Mouse (Mus musculus) heart, adult 18-20 months (tissue): ENCODE measurements around the gene Rftn1. TPM values are rescaled to one million over a fixed set of nuclear protein-coding genes. Genes with fewer than 3 reads are reported as not detected.

Experiments used
- DNase-seq, 2 experiments: peaks; one replicate each; pipeline ENCODE4 v3.0.0; 2021 to 2022; ENCODE audit warnings: mixed read lengths in 1 of 2
- total RNA-seq, 2 experiments: library from RNA; stranded (reverse); gene quantifications; 2 replicates each; pipeline ENCODE4 v1.2.3; 2021

The Rftn1 gene
- total RNA-seq, 2 experiments from 2014 or later, result 52.1 to 53.3 TPM

DNA sequence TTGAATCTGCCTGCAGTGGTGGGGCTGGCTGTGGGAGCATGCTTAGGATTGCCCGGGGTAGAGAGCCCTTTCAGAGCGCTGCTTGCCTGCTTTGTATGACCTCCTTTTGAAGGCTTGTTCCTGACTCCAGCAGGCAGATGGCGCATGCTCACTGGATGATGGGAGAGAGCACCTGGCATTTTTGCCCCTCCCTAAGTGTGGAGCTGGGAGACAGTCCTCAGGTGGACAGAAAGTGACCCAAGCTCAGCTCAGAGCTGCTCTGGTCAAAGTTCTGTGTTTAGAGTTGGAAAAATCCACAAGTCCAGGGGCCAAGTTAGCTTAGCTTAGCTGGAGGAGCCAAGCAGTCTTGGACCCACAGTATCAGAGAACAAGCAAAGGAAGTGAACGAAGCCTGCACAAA is 208.9 kb downstream of the Rftn1 start:
- no peak for DNase-seq

GRCm38 (mm10) chr17:49979761-49980285 is 210.7 kb downstream of the Rftn1 start:
- no peak for DNase-seq

GRCm38 (mm10) chr17:49977424-49977790 is 213.1 kb downstream of the Rftn1 start:
- no peak for DNase-seq

- DNase-seq, result no peak
Measured at GRCm38 (mm10) chr17:49976678-49977423, 213.6 kb downstream of the Rftn1 start.

DNA sequence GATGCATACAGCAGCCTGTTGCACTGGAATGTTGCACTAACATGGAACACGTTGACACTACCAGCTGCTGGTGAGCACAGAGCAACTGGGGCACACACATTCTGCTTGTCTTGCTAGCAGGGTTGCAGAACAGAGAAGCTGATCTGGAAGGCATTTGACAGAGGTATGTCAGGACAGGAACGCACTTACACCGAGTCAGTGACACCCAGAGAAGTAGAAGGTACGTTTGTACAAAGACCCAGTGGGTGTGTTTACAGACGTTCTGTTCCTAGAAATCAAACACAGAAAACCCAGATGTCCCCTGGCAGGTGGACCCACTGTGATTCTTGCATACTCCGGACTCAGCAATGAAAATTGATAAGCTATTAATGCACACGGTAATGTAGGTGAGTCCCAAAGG is 215.0 kb downstream of the Rftn1 start:
- DNase-seq, result no peak

DNA sequence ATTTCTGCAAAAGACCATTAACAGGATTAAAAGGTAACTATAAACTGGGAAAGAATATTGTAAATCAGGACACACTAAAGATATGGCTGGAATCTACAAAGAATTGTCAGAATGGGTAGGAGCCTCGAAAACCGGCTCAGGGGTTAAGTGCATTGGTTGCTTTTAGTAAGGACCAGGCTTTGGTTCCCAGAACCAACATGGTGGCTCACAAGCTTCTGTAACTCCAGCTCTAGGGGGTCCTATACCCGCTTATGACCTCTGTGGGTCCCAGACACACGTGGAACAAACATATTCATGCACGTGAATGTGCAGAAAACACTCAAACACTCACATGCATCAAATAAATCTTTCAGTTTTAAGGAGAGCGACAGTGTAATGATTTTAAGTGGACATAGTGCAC is 215.5 kb downstream of the Rftn1 start:
- DNase-seq, result no peak

GRCm38 (mm10) chr17:49972164-49972563 is 218.3 kb downstream of the Rftn1 start:
- DNase-seq, result no peak

DNA sequence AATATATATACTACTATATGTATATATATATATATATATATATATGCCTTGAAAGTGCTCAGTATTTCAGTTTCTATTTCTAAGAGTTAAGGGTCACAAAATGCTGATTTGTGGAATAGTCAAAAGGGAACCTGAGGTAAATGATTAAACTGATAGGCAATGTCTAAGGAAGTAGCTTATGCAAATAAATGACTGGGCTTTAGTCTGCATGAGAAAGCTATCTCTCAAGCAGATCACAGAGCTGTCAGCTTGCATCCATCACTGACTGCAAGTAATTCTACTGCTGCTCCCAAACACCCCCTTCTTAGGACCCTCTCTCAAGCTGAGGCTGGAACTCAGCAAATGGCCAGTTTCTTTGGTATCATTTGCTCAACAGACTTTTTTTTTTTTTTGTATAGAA is 219.4 kb downstream of the Rftn1 start:
- DNase-seq, result no peak

GRCm38 (mm10) chr17:49968467-49969207 is 221.8 kb downstream of the Rftn1 start:
- peak; percentile 77 to 88 for DNase-seq

DNA sequence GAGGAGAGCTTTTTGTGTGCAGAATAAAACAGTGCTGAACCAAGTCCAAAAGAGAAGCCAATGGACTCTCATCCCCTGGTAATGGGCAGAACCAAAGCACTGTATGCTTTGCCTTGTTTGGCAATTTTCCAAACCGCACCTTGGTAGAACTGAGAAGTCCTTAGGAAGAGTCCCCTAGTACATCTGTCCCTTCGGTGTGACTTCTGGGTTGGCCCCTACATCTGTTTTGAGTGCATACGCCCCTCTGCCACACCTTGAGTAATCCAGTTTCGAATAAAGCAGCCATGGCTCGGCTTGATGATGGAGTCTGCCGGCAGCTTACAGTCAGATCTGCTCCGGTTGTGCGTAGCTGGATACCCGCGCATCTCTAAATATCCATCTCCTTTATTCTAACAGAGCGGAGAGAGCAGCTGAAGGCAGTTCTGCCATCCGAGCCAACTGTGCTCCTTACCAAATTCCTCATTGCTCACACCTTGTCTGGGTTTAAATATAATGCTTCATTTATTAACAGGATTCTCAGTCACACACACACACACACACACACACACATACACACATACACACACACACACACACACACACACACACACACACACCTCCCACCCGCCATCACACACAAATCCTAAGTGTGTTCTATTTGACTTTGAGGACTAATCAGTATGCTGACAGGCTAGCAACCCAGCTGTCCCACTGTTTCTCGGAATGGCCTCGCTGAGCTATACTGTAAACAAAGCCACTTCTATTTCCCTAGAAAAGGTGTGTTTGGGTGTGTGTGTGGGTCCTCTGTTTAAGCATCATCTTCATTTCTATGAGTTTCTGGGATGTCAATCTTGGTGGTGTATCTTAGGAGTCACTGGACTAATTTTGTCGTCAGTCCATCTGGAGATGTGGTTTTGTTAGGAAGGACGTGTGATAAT is 224.4 kb downstream of the Rftn1 start:
- no peak for DNase-seq

DNA sequence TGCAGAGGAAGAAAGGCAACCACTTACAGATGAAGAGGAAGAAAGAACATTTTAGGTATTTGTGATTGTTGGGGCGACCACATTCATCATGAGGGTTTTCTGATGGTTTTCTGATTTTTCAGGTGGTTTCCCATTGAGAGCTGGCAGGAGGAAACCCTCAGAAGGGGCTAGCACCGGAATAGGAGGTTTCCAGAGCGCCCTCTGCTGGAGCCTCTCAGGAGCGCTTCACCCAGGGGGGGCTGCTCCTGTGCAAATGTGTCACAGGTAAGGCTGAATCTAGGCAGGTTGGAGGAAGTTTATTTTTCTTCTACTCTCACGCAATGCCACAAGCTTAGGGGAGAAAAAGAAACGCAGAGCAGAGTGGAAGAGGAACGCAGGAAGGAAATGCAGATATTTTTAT is 225.4 kb downstream of the Rftn1 start:
- no peak for DNase-seq

- DNase-seq, result no peak
Measured at GRCm38 (mm10) chr17:49964471-49964870, 226.0 kb downstream of the Rftn1 start.

DNA sequence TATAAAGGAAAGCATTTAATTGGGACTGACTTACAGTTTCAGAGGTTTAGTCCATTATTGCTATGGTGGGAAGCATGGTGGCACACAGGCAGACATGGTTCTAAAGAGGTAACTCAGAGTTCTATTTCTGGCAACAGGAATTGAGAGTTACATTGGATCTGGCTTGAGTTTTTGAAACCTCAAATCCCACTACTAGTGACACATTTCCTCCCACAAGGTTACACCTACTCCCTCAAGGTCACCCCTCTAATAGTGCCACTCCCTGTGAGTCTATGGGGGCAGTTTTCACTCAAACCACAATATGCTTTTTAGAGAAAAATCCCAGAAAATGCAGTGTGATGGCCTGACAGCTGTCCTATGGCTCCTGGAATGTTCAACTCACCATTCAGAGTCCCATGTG is 231.5 kb downstream of the Rftn1 start:
- no peak for DNase-seq

DNA sequence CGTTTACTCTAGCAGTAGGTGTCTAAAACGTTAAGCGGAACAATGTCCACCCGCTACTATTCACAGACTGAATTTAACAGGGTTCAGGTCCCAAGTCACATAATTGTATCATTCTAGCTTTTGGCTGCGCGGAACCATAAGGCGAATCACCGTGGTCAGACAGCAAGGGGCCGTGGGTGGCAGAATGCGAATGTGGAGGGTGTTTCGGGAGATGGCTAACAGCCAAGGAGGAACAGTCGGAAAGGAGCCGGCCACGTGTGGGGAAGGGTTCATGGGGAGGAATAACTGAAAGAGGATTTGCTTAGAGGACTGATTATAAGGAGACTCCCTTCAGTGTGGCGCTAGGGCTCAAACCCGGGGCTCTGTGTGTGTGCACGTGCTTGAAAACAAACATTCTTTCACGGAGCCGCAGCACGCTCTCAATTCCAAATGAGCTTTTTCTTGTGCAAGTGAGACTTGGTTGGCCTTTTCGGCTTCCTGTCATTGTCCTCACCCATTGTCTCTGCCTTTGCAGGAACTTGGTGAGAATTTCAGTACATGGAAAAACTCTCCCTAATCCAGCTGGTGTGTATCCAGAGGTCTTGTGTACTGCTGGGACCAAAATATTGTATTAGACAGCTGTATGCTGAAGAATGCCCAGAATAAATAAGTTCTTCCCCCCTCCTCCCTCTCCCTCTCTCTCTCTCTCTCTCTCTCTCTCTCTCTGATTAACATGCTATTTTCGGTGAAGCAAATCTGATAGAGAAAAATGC is 238.4 kb downstream of the Rftn1 start:
- DNase-seq, result peak; percentile 64 to 75

GRCm38 (mm10) chr17:49951491-49951855 is 239.0 kb downstream of the Rftn1 start:
- peak; percentile 75 to 96 for DNase-seq

DNA sequence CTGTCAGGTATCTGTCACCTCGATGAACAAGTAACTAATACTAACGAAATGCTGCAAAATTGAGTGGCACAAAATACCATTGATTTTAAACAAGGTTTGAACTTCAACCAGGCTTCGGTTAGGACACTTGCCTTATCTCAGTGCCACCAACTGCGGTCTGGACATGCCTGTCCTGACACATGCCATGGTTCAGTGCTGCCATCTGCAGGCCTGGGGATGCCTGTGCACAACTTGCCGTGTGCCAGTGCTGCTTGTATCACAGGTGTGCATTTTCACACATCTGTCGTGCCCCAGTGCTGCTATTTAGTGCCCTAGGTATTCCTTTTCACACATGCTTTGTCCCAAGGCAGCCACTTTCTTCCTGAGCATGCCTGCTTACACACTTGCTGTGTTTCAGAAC is 247.8 kb downstream of the Rftn1 start:
- DNase-seq, result no peak

Other genes with a start within 250 kb of the Rftn1 start
- under 1 TPM in 1 of 2 experiments, not detected in 1; 0.49 TPM for gene Dazl, start 103.0 kb upstream of the Rftn1 start, total RNA-seq